Mouse (Mus musculus) ES-CJ7 (cell line): Measurements from ENCODE around the gene Fmod.

Source experiments
- DNase-seq: peaks from one replicate; pipeline ENCODE4 v3.0.0; 2011; ENCODE audit warnings: low read depth, low spot score

Fmod gene

DNA sequence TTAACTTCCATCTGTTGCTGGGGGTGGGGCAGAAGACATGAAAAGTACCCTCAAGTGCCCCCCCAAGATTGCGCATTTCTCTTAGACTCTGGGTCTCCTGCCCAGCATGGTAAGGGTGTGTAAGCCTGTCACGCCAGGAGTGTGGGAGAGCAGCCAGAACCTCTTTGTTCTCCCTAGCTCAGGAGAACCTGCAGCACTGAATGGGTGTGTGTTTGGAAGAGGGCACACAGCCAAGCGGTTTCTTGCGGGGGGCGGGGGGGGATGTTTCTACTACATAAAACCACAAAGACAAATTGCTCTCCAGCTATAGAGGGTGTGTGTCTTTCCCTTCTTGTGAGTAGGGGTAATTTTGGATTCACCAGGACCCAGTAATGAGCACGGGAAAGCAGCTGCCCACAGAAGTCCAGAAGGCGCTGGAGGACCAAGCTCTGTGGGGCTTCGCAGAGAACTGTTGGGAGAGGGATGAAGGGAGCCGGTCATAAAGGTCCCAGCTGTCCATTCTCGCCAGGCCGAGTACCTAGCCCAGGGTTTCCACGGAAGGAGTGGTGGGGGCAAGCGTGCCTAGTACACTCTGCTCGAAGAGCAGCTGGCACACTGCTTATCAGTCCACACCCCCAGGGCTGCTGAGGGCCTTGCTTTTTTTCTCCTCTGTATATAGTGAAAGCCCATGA lies 59.3 kb downstream of the Fmod start:
- DNase-seq: no peak

DNA sequence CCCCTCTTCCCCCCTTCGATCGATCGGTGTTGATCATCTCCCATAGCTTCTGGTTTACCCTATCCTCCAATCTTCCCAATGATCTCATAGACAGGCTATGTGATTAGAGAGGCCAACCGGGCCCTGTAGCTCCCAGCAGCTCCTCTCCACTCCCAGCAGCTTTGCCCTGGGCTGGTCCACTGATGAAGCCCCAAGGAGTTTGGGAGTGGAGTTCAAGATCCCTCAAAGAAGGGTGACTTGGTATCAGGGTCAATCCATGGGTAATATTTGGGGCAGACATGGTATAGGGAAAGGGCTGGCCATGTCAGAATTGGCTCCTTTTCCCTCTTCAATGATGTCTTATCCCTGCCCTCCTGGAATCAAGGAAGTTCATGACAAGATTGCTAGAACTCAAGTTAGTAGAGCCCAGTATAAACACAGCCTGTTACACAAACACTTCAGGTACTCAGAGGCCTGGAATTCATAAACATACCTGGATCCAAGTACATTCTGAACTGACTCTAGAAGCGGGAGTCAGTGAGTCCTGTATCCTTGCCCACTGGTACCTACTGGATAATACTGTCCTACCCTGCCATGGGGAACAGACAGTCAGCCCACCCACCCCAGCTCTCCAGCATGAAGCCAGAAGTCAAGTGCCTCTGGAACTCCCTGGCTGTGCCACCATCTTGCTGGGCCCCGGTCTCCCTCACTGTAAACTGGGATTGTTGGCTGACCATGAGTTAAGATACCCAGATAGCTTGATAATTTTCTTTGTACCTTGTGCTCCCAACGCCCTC lies 60.2 kb downstream of the Fmod start:
- DNase-seq: no peak
